Mouse (Mus musculus) cerebellum, adult (tissue): ENCODE results near the gene Tbxas1.
A peak's percentile ranks its signal among the peaks of the same experiment; 100 is the strongest.

Source experiments
- ATAC-seq: cut with Nextera tagmentation; 2 replicates; pipeline ENCODE4 v1.9.2; 2017; ENCODE audit warnings: mild to moderate bottlenecking, moderate library complexity, mixed read lengths; ENCODE audit not compliant: insufficient number of reproducible peaks, low FRiP score, low TSS enrichment

The Tbxas1 gene

DNA sequence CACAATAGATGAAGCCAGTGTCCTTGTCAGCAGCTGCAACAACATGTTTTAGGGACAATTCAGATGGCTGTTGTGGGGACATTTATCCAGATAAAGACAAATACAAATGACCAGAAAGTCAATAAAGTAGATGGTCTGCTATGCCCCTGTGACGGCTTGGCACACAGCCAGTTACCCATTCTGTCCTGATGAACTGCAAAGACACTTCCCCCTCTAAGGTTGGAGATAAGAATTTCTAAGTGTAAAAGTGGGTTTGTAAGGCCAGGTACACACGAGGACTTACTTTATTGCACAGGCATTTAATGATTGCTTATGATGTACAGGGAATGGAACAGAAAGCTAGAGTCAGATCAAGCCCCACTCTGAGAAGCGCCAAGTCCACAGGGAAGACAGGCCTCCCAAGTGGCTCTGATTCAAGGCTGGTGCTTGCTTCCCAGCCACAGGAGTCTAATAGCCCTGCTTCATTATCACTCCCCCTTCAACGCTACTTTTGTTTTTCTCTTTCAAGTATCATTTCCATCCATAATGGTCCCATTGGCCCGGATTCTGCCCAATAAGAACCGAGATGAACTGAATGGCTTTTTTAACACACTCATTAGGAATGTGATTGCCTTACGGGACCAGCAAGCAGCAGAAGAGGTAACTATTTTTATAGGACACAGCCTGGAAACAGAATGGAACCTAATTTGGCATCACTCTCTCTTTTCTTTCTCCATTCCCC, 147.4 kb downstream of the Tbxas1 start:
- no peak for ATAC-seq

DNA sequence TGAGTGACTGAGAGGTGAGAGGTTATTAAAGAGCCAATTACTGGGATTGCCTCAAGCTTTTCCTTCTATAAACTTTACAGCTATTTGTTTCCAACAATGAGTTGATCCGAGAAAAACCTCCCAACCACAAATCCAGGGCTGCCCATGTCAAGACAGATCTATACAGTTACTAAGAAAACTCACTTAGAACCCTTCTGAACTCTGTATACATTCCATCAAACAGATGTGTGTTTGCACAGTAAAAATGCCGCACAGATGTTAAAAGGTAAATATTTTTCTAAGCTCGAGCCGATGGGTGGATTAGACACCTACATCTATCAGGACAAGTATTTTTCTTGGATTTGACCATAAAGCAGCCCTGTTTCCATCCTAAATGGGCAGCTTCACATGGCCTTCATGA, 149.4 kb downstream of the Tbxas1 start:
- ATAC-seq = no peak

DNA sequence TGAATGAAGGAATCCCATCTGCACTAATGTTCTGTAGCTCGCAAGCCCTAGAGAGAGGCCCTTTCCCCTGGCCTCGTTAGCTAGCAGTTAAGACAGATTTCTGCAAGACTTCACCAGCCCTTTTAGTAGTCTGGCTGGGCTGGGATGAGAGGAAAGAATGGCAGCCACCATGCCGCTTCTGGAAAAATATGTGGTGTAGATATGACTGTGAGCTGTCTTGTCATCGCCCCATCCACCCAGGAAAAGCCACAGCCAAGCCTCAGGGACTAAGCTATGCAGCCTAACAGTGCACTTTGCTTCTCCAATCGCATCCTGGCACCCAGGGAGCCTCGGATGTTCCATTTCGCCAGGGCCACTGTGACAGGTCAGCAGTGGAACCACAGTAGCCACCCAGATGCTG, 149.8 kb downstream of the Tbxas1 start:
- ATAC-seq = no peak

DNA sequence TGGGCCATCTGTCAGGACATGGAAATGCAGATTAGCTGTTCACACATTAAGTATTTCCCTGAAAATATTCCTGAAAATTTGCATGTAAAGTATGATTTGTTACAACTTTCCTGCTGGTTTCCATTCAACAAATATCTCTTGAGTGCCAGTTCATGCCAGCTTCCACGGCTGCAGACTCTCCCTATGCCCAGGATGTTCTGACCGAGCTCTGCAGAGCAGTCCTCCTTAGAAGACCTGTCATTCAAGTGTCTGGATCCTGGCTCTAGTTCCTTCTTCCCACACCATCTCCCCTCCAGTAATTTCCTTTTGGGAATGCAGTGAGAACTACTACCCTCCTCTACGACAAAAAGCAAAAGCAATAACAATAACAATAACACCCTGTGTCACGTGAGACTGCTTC, 155.5 kb downstream of the Tbxas1 start:
- ATAC-seq = no peak

DNA sequence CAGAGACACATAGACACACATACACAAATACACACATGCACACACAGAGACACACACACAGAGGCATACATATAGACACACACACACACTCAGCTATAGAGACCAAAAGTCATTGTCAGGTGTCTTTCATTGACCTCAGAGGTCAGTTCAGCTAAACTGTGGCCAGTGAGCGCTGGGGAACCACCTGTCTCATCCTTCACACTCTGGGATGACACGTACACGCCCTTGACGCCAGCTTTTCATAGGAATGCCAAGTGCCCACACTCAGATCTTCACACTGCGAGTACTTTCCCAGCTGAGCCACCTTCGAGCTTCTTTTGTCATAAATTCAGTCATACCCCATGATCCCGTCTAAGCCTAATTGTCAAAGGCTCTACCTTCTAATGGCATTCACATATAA, 158.5 kb downstream of the Tbxas1 start:
- ATAC-seq = no peak

DNA sequence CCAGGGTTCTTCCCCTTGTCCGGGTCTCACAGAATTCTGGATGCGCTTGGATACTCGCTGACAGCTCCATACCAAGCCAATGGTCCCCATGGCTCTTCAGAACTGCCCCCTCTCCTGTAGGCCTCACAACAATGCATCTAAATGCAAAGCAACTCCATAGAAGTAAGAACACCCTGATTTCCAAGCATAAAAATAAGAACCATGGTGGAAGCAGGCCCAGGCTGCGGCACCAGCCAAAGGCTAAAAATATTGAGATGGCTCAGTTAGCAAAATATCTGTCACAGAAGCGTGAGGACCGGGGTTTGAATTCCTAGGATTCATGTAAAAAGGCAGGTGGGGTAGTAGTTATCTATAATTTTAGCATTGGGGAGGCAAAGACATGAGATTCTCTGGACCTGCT, 159.8 kb downstream of the Tbxas1 start:
- no peak for ATAC-seq

DNA sequence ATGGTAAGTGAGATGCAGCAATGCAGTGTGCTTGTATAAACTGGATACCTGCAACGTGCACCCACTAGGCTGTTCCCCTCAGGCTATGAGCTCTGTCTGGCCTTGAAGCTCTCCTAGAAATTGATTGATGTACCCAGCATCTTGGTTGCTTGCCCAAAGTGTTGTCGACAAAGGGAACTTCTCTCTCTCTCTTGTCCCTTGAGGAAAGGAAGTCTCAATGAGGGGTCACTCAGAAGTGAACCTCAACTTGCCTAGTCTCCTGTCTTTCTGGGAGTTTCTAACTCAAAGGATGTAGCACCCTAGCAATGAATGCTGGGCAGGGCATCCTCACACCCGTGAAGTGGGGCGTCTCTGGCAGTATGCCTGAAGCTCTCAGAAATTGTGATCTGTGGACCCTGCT, 161.0 kb downstream of the Tbxas1 start:
- ATAC-seq = no peak

DNA sequence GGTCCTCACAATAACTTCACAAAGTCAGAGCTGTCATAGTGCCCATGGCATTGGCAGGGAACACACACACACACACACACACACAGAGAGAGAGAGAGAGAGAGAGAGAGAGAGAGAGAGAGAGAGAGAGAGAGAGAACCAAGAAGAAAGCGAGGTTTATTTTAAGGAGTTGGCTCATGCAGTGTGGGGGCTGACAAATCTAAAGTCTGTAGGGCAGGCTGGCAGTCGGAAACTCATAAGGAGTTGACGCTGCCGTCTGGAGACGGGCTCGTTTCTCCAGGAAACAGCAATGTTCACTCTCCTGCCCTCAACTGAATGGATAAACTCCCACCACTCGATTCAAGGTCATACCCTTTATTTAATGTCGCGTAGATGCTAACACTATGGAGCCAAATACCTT, 165.2 kb downstream of the Tbxas1 start:
- no peak for ATAC-seq

DNA sequence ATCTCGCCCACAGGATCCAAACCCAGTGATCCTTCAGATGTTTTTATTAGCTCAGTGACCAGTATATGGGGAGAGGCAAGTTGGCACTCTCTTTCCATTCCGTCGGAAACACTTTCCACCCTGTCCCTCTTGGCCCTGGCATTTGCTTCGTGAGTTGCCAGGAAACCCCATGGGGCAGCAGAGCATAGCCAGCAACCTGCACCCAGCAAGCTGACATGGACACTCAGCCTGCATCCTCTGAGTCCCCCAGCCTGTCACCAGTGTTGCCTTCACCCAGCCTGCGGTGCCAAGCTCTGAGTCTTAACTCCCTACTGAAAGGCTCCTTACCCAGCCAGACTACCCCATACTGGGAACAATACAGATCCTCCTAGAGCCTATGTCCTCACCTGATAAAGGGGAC, 173.9 kb downstream of the Tbxas1 start:
- ATAC-seq = peak; percentile 29

DNA sequence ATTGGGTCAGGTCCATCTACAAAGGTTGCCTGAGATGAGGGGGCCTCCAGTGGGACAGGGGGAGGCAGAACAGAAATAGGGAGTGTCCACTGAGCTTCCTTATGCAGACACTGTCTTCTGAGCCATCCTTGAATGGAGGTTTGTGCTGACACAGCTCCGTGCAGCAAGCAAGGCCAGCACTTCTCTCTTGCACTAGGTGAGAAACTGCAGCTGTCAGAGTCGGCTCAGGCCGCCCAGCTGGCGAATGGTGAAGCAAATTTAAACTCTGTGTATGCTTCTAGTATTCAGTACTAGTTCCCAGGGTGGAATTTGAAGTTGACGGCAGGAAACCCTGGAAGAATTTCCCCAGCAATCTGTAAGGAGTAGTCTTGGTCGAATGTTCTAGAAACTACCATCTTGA, 175.6 kb downstream of the Tbxas1 start:
- no peak for ATAC-seq

DNA sequence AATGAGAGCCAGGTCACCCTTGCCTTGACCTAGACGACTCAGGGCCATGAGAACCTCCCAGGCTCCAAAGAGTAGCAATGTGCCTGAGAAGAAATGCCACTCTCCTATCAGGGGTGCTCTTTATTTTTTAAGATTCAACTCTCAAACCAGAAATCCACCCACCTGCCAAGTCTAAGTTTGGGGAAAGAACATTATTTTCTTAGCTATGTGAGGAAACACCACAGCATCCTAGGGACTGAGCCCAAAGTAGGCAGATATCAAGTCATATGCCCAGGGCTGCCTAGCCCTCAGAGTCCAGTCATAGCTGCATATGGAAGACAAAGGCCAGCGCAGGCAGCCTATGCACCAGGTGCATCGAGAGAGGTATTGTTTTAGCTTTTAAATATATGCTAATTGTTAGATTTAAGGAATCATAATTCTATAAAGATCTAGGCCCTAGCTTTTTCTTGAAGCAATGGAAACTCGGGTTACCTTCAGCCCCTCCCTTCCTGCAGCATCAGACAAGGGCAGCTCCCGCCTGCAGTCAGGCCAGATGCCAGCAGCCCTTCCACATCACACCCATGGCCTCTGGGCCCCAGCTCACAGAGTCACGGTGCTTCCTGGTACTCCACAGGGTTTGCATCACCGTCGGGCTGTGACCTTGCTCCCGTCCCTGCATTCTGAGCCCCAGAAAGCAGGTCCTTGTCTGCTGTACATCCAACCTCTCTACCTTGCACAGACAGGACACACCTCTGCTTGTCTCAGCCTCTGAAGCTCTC, 176.8 kb downstream of the Tbxas1 start:
- ATAC-seq = no peak; the same call in 1 of the 2 replicates

DNA sequence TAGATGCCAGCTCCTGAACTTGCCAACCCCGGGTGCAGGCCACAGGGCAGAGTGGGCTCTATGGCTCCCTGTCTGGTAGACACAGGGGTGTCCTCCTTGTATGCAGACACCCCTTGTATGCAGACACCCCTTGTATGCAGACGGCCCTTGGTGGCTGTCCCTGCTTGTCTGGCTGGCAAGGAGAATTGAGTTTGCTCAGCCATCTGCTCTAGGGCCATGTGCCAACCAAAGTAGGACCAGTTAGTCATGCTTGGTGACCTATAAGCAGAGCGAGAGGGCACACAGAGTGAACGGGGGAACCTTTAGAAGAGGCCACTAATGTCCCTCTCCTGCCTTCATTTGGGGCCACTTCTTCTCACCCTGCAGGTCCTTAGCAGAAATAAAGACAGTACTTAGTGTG, 177.4 kb downstream of the Tbxas1 start:
- peak; percentile 62 for ATAC-seq

DNA sequence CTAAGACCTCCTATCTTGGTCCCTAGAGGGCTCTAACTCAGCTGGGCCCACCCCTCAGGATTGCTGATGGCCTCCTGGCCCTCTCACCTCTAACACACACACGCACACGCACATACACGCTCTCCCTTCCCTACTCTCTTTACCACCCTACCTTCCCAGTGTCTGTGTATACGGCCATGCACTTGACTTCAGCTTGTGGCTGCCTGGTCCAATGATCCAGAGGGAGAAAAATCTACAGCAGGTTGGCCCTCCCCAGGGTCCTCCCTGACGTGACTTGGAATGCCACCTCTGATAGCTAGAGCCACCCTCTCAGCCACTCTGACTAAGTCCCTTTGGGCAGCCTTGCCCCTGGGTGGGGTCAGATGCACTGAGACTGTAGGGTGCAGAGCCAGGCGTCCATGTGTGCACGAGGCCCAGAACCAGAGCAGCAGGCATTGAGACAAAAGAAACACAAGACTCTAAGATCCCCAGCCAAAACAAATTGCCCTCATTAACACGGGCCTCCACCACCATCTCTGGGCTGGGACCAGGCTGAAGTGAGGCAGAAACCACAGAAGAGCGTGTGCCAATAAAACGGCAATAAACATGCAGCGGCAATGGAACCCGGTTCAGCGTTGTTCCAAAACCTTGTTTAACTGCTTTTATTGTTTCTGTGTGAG, 179.1 kb downstream of the Tbxas1 start:
- no peak for ATAC-seq

DNA sequence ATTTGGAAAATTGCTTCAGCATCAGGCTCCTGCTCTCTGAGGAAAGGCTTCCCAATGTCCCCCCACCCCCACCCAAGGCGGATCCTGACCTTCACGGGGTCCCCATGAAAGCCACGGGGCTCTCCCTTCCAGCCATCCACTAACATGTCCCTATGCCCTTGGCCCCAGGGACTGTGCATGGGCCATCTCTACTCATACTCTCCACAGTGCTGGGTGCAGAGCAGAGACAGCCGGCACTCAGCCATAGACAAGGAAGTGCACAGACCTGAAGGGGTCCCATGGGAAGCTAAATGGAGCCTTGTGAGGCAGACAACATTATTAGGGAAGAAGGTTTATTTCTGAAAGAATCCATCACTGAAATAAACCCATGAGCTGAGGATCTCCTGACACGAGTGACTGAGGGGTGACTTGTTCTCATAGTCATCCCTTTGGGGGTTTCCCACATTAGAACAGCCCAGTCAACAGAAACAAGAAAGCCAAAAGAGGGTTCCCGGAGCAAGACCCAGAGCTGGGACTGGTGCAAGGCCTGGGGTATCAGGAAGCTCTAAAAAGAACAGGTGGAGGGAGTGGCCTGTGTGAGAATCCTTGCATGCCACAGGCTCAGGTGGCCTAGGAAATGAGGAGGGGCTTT, 179.8 kb downstream of the Tbxas1 start:
- no peak for ATAC-seq

DNA sequence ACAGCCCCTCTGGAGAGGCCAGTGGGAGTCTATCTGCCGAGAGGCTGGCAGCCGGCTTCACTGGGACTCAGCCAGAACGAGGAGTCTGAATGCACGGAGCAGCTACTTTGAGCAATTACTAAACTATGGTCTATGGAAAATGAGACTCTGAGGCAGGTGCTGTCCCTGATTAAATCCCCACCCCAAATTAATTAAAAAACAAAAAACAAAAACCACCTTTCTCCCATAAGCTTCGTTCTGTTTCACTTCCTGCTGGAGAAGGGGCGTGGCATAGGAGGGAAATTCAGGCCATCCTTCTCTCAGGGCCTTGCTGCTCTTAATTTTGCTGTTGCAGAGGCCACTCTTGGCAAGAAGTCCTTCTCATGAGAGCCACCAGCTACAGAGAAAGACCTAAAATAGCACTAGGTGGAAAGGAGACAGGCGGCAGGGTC, 180.6 kb downstream of the Tbxas1 start:
- ATAC-seq = no peak

DNA sequence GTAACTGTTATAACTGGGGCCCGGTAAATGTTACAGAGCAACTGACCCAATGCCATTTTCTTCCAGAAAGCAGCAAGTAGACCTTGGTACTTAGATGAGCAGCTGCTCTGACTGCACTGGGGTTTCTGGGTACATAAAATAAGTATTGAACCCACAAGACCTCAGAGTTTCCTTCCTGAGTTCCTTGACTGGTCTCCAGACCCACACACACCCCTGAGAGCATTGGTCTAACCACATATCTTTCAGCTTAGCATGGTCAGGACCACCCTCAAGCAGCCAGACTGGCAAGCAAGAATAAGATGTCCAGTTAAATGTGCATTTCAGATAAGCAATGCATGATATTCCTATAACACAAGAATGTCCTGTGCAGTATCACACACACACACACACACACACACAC, 182.0 kb downstream of the Tbxas1 start:
- ATAC-seq = no peak

DNA sequence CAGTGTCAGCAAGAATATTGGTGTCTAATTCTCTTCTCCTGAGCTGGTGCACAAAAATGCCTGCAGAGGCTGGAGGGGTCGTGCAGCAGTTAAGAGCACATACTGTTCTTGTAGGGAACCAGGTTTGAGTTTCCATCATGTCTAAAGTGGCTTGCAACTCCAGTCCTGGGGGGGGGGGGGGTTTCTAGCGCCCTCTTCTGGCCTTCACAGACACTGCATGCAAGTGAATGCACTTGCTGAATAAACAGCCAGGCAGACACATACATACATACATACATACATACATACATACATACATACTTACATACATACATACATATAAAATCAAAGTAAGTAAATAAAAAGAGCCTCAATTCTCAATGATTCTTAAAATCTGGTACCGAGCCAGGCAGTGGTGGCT, 183.2 kb downstream of the Tbxas1 start:
- no peak for ATAC-seq

DNA sequence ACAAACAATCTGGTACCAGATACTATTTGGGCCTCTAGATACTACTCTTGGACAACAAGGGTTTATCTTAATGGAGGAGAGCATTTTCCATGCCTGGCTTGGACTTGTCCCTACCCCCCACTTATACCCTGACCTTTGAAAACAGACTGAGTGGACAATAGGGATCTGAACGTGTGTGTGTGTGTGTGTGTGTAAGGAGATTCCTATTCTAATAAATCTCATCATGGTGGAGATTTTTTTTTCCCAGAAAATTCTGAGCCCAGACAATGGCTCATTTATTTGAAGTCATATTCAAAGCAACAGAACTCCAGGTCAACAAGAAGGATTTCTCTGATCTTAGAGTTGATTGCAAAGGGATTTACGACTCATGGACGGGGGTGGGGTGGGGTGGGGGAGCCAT, 183.7 kb downstream of the Tbxas1 start:
- no peak for ATAC-seq

DNA sequence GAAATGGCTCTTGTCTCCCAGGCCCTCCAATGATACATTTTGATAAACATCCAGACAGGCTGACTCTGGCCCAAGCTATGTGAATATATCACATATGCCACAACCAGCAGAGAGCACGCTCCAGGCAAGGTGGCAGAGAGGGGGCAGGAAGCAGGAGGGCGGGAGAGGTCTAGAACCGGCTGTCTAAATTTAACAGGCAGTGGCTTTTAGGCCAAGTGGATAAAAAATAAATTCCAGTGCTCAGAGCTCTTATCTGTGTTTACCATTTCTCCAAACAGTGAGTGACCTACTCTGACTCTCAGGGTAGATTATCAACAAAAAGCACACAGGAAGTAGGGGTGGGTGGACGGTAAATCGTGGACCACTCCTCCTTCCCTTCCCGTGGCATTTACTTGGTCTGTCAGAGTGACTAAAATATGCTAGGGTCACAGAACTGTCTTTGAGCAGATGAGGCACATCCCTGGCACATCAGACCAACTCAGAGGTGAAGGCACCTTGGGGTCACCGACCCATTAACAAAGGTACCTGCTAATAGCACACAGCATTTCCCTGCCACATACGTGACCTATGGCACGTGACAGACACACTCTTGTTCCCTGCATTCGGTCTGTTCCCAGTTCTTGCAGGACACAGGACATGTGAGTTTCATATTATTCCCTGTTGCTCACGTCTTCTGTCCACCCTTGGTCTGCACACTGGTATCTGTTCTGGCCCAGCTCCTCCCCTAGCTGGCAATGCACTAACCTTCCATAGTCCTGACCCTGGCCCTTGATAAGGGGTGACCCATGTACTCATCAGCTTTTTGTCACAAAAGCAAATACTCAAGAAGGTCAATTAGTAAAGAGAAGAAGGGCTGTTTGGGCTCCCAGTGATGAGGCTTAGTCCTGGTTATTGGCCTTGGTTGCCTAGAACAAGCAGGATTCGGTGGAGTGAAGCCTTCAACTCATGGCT, 184.6 kb downstream of the Tbxas1 start:
- no peak for ATAC-seq

DNA sequence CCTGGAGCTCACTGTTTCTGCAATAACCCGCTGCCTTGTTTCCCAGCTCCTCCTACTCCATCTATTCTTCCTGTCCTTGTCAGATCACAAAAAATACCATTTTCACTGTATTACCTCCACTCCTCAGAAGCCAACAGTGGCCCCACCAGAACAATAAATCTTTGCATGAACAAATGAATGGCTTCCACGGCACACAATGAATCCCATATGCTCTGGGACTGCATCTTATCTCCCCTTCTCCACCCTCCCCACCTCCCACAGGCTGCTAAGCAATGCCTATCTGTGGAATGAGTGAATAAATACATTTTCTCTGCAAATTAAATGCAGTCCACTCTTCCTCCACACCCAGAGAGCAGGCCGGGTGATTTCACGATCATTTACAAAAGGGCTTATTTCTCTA, 186.0 kb downstream of the Tbxas1 start:
- ATAC-seq = no peak
